Mouse (Mus musculus) bone marrow macrophage, adult 2 months (primary cell): ENCODE results near the gene Gcn1l1.

ENCODE experiments used
- CTCF ChIP-seq: IDR thresholded peaks from 2 replicates; pipeline ENCODE4 v1.5.1; 2012; ENCODE audit warnings: low read depth, mild to moderate bottlenecking, low read length, moderate library complexity
- POLR2A ChIP-seq: IDR thresholded peaks from 2 replicates; pipeline ENCODE4 v1.6.1; 2012; ENCODE audit warnings: mild to moderate bottlenecking, low read depth, low read length, borderline replicate concordance

DNA sequence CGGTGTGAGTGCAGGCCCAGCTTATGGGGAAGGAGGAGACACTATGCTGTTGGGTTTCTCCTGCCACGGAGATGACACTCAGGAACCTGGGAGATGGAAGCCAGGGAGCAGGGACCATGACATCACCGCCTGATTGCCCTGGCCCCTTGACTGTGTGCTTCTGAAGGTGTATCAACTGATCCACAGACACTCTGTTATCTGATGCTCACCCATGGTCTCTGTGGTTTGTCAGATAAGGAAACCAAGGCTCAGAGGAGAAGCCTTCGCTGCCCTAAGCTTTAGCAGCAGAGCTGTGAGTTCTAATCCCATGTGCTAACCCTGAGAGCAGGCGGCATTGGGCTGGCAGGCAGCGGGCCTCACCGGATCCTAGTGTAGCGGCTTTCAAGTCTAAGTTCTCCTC, 69.0 kb downstream of the Gcn1l1 start:
- TF ChIP-seq POLR2A (no peak), CTCF (no peak)
